Mouse (Mus musculus) spleen, adult 2 months (tissue): Measurements from ENCODE around the gene Inpp5a. TPM values are rescaled to one million over a fixed set of nuclear protein-coding genes. Genes with fewer than 3 reads are reported as not detected.

Source experiments
- DNase-seq, 2 experiments: peaks; one replicate each; pipeline versions ENCODE4 v3.0.0 to v3.0.0-alpha.2; 2012 to 2021; ENCODE audit warnings: low spot score in 2 of 2, low read depth in 1 of 2
- H3K27ac ChIP-seq: fragments of 200-500 bp; 2 replicates; pipeline ENCODE4 v1.5.1; 2012; ENCODE audit warnings: low read length, inconsistent platforms; ENCODE audit not compliant: insufficient read depth
- H3K27me3 ChIP-seq: fragments of 200-500 bp; 2 replicates; pipeline ENCODE4 v1.6.1; 2012; ENCODE audit warnings: mild to moderate bottlenecking, moderate library complexity, low read length, inconsistent platforms; ENCODE audit not compliant: control insufficient read depth, insufficient read depth
- H3K36me3 ChIP-seq: fragments of 200-500 bp; 2 replicates; pipeline ENCODE4 v1.6.1; 2012; ENCODE audit warnings: mild to moderate bottlenecking, low read length, inconsistent platforms; ENCODE audit not compliant: control insufficient read depth, insufficient read depth
- H3K4me1 ChIP-seq: fragments of 200-500 bp; 2 replicates; pipeline ENCODE4 v1.6.1; 2011; ENCODE audit warnings: inconsistent platforms; ENCODE audit not compliant: control insufficient read depth, insufficient read depth, insufficient read length
- H3K4me3 ChIP-seq: fragments of 200-500 bp; 2 replicates; pipeline ENCODE4 v1.5.1; 2011; ENCODE audit warnings: mild to moderate bottlenecking, inconsistent platforms; ENCODE audit not compliant: insufficient read depth, insufficient read length; ENCODE audit errors: extremely low read depth
- CTCF ChIP-seq: fragments of 200-500 bp; IDR thresholded peaks from 2 replicates; pipeline ENCODE4 v1.5.1; 2011; ENCODE audit warnings: mild to moderate bottlenecking, inconsistent platforms; ENCODE audit not compliant: insufficient read depth, insufficient read length, insufficient replicate concordance; ENCODE audit errors: extremely low read depth
- POLR2A ChIP-seq: fragments of 200-500 bp; IDR thresholded peaks from 2 replicates; pipeline ENCODE4 v1.6.1; 2011; ENCODE audit warnings: low read depth, low read length, inconsistent platforms
- WGBS: fragments of 180-500 bp; shearing (Covaris S2); methylation state at CpG from one replicate; pipeline ENCODE4 v1.1.7; 2018; 5-methylcytosine and 5-hydroxymethylcytosine counted together
- polyA plus RNA-seq: library from polyadenylated mRNA; depleted of rRNA; stranded (reverse); fragments of >200 nt; gene quantifications from 2 replicates; pipeline ENCODE4 v1.2.3, GENCODE M21; 2012

The Inpp5a gene
- polyA plus RNA-seq, 1 experiment = 10.3 TPM

GRCm38 (mm10) chr7:139398111-139398510 is 9.2 kb downstream of the Inpp5a start:
- Histone ChIP-seq H3K4me1 (peaks cover 45% of the 10 kb centered on the region; the same call in 1 of the 2 replicates), H3K27me3 (no peaks in the 10 kb centered on the region), H3K27ac (no peak overlapping the region), H3K4me3 (no peak overlapping the region), H3K36me3 (no peaks in the 10 kb centered on the region)
- TF ChIP-seq CTCF = no peak
- TF ChIP-seq POLR2A = no peak
- peak in 1 of 2 experiments; percentile 28 for DNase-seq
- 59% methylated on average over 5 of the region's 5 CpGs for WGBS

GRCm38 (mm10) chr7:139398530-139399021 is 9.7 kb downstream of the Inpp5a start:
- TF ChIP-seq CTCF (no peak), POLR2A (no peak)
- Histone ChIP-seq H3K4me1 (peaks cover 43% of the 10 kb centered on the region; the same call in 1 of the 2 replicates), H3K36me3 (no peaks in the 10 kb centered on the region), H3K27me3 (no peaks in the 10 kb centered on the region), H3K4me3 (no peak overlapping the region), H3K27ac (0 out of 2 replicates have a peak overlapping the region, but pooled peaks have one; percentile 11)
- DNase-seq = peak in 1 of 2 experiments; percentile 58
- 46% methylated on average over 6 of the region's 6 CpGs for WGBS

GRCm38 (mm10) chr7:139399572-139399971 is 10.7 kb downstream of the Inpp5a start:
- WGBS = 65% methylated on average over 4 of the region's 4 CpGs
- peak overlapping the region; percentile 82 for H3K27ac ChIP-seq
- no peaks in the 10 kb centered on the region for H3K36me3 ChIP-seq
- no peak overlapping the region for H3K4me3 ChIP-seq
- TF ChIP-seq CTCF = no peak
- TF ChIP-seq POLR2A = no peak
- peaks cover 43% of the 10 kb centered on the region; the same call in 1 of the 2 replicates for H3K4me1 ChIP-seq
- no peaks in the 10 kb centered on the region for H3K27me3 ChIP-seq
- DNase-seq = no peak

GRCm38 (mm10) chr7:139399977-139400685 is 11.2 kb downstream of the Inpp5a start:
- Histone ChIP-seq H3K27me3 (no peaks in the 10 kb centered on the region), H3K4me1 (peaks cover 43% of the 10 kb centered on the region; the same call in 1 of the 2 replicates), H3K27ac (peak overlapping the region; percentile 82), H3K4me3 (no peak overlapping the region; the same call in 1 of the 2 replicates), H3K36me3 (no peaks in the 10 kb centered on the region)
- WGBS = 57% methylated on average over 11 of the region's 11 CpGs
- TF ChIP-seq CTCF (no peak), POLR2A (no peak)
- DNase-seq = peak; percentile 44 to 76

- Histone ChIP-seq H3K4me1 (peaks cover 43% of the 10 kb centered on the region; the same call in 1 of the 2 replicates), H3K36me3 (no peaks in the 10 kb centered on the region), H3K4me3 (no peak overlapping the region), H3K27me3 (no peaks in the 10 kb centered on the region), H3K27ac (peak overlapping the region; percentile 78)
- TF ChIP-seq POLR2A (no peak), CTCF (no peak)
- no peak for DNase-seq
- 48% methylated on average over 3 of the region's 3 CpGs for WGBS
Observed at GRCm38 (mm10) chr7:139400926-139401325, 12.0 kb downstream of the Inpp5a start.

- no peak for DNase-seq
- no peak for TF ChIP-seq POLR2A
- no peak for TF ChIP-seq CTCF
- no peak overlapping the region for H3K4me3 ChIP-seq
- 91% methylated on average over 8 of the region's 8 CpGs for WGBS
- H3K4me1 ChIP-seq = peaks cover 47% of the 10 kb centered on the region; the same call in 1 of the 2 replicates
- H3K27ac ChIP-seq = no peak overlapping the region
- H3K27me3 ChIP-seq = no peaks in the 10 kb centered on the region
- no peaks in the 10 kb centered on the region for H3K36me3 ChIP-seq
Observed at GRCm38 (mm10) chr7:139401791-139402190, 12.9 kb downstream of the Inpp5a start.
